Mouse (Mus musculus): Measurements from ENCODE around the gene Cit.

DNA sequence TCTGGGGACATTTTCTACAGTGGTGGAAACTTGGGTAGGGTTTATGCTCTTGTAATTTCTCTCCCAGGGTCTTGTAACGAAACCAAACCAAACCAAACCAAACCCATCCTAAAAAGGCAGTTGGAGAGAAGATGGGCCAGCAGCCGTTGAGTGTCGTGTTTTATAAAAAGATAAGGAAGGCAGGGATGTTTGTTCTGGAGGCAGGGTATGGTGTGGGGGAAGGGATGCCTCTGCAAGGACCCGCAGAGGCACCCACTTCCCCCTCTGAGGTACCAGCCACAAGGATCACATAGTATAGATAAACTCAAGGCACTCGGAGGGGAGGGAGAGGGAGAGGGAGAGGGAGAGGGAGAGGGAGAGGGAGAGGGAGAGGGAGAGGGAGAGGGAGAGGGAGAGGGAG, 4.6 kb upstream of the Cit start:
- no peak for TF ChIP-seq MAFK (IDR thresholded peaks at IDR 0.05; ENCODE audit: insufficient read depth, low read depth, low read length)
- no peak for TF ChIP-seq CHD2 (IDR thresholded peaks at IDR 0.05; ENCODE audit: low read depth, low read length)
- TF ChIP-seq HCFC1 (IDR thresholded peaks at IDR 0.05; ENCODE audit: borderline replicate concordance, insufficient read depth, low read length), result no peak

All from ES-E14 (cell line).